Mouse (Mus musculus) megakaryocyte, adult 5-6 weeks (primary cell): ENCODE measurements around the gene Map1s. TPM values are rescaled to one million over a fixed set of nuclear protein-coding genes. Genes with fewer than 3 reads are reported as not detected.

Experiments used
- ATAC-seq: 2 replicates; pipeline ENCODE4 v1.8.0; 2016; ENCODE audit warnings: mild to moderate bottlenecking, inconsistent platforms; ENCODE audit not compliant: poor library complexity, severe bottlenecking
- total RNA-seq, 2 experiments: library from RNA; stranded (forward) in 1 of 2; stranded (reverse) in 1 of 2; fragments of 153-499, 151-499 nt in 1 of 2; fragments of 221-1000, 200-1000 nt in 1 of 2; gene quantifications; 2 replicates each; pipeline versions ENCODE4 v1.2.3 to v1.2.4; 2015 to 2017

Map1s gene
- total RNA-seq (2015) (15.0 and 17.1 TPM in 2 replicates), total RNA-seq (2017) (11.3 and 11.8 TPM in 2 replicates)

- ATAC-seq: peak; percentile 74
Observed at GRCm38 (mm10) chr8:70905831-70906736, at the start of gene Map1s. TSS of gene Map1s (plus strand) at chr8:70905932.

GRCm38 (mm10) chr8:70856028-70856427 lies 49.7 kb upstream of the Map1s start:
- ATAC-seq: no peak

- peak; percentile 60 for ATAC-seq
Observed at GRCm38 (mm10) chr8:70856541-70857197, 49.1 kb upstream of the Map1s start.

- ATAC-seq: no peak
Observed at GRCm38 (mm10) chr8:70857516-70857915, 48.2 kb upstream of the Map1s start.

GRCm38 (mm10) chr8:70862824-70863641 lies 42.7 kb upstream of the Map1s start, which contains the start of gene Kcnn1:
TSS of gene Kcnn1 (minus strand) at chr8:70863258.
- no peak for ATAC-seq

- no peak for ATAC-seq
Observed at GRCm38 (mm10) chr8:70863956-70864711, 41.6 kb upstream of the Map1s start.

- ATAC-seq: no peak
Observed at GRCm38 (mm10) chr8:70864712-70865221, 41.0 kb upstream of the Map1s start.

GRCm38 (mm10) chr8:70865350-70866000 lies 40.3 kb upstream of the Map1s start:
- ATAC-seq: peak; percentile 70

- no peak for ATAC-seq
Observed at GRCm38 (mm10) chr8:70866001-70866520, 39.7 kb upstream of the Map1s start.

GRCm38 (mm10) chr8:70866566-70866965 lies 39.2 kb upstream of the Map1s start:
- ATAC-seq: no peak

GRCm38 (mm10) chr8:70868559-70869198 lies 37.1 kb upstream of the Map1s start:
- peak; percentile 48 for ATAC-seq

- ATAC-seq: no peak
Observed at GRCm38 (mm10) chr8:70869199-70869571, 36.5 kb upstream of the Map1s start.

- peak; percentile 45 for ATAC-seq
Observed at GRCm38 (mm10) chr8:70869601-70870041, 36.1 kb upstream of the Map1s start.

- ATAC-seq: no peak
Observed at GRCm38 (mm10) chr8:70871195-70871807, 34.4 kb upstream of the Map1s start.

GRCm38 (mm10) chr8:70872643-70873363 lies 32.9 kb upstream of the Map1s start:
- no peak for ATAC-seq

GRCm38 (mm10) chr8:70873364-70873985 lies 32.3 kb upstream of the Map1s start, which contains the start of gene Ccdc124:
TSS of gene Ccdc124 (minus strand) at chr8:70873935.
- ATAC-seq: peak; percentile 93

GRCm38 (mm10) chr8:70874441-70874840 lies 31.3 kb upstream of the Map1s start:
- ATAC-seq: no peak
